Mouse (Mus musculus) heart, embryonic 15.5 days (tissue): ENCODE measurements around the gene Stk40. TPM values are rescaled to one million over a fixed set of nuclear protein-coding genes. Genes with fewer than 3 reads are reported as not detected.

Source experiments
- ATAC-seq: fragments of 200-750 bp; cut with Nextera tagmentation; replicated peaks from 2 replicates; pipeline ENCODE4 v1.8.0; 2017; ENCODE audit warnings: low read depth, moderate TSS enrichment; ENCODE audit not compliant: insufficient number of reproducible peaks, insufficient read depth, low FRiP score
- H3K27ac ChIP-seq: fragments of 300-500 bp; sonication (generic); 2 replicates; pipeline ENCODE4 v1.5.1; 2015; ENCODE audit warnings: mild to moderate bottlenecking, inconsistent platforms
- H3K27me3 ChIP-seq: fragments of 300-500 bp; sonication (generic); 2 replicates; pipeline ENCODE4 v1.6.1; 2015; ENCODE audit warnings: inconsistent platforms
- H3K36me3 ChIP-seq: fragments of 300-500 bp; sonication (generic); 2 replicates; pipeline ENCODE4 v1.6.1; 2015; ENCODE audit warnings: mild to moderate bottlenecking, inconsistent platforms
- H3K4me1 ChIP-seq: fragments of 300-500 bp; sonication (generic); replicated peaks from 2 replicates; pipeline ENCODE4 v1.6.1; 2015; ENCODE audit warnings: inconsistent platforms
- H3K4me2 ChIP-seq: fragments of 300-500 bp; sonication (generic); 2 replicates; pipeline ENCODE4 v1.6.1; 2015; ENCODE audit warnings: inconsistent platforms, mild to moderate bottlenecking, moderate library complexity
- H3K4me3 ChIP-seq: fragments of 300-500 bp; sonication (generic); 2 replicates; pipeline ENCODE4 v1.5.1; 2015; ENCODE audit warnings: mild to moderate bottlenecking, inconsistent platforms
- H3K9ac ChIP-seq: fragments of 300-500 bp; sonication (generic); 2 replicates; pipeline ENCODE4 v1.6.1; 2015; ENCODE audit warnings: mild to moderate bottlenecking, inconsistent platforms
- H3K9me3 ChIP-seq: fragments of 300-500 bp; sonication (generic); replicated peaks from 2 replicates; pipeline ENCODE4 v1.6.1; 2016; ENCODE audit warnings: inconsistent platforms
- WGBS: fragments of 180-500 bp; shearing (Covaris S2); methylation state at CpG from one replicate; pipeline ENCODE4 v1.1.7; 2015; ENCODE audit warnings: mixed read lengths; 5-methylcytosine and 5-hydroxymethylcytosine counted together
- polyA plus RNA-seq: library from polyadenylated mRNA; unstranded; fragments of >200 nt; fragmentation: Nextera tagmentation; extraction: Ambion mirVana; gene quantifications from 2 replicates; pipeline ENCODE4 v1.2.1, GENCODE M21; 2015

Stk40 gene
- polyA plus RNA-seq, 1 experiment from 2014 or later, result 20.6 TPM

GRCm38 (mm10) chr4:126148161-126148961 lies 44.6 kb downstream of the Stk40 start:
- peak overlapping the region; percentile 67 for H3K4me2 ChIP-seq
- peak overlapping the region; percentile 86 for H3K27ac ChIP-seq
- no peaks in the 10 kb centered on the region for H3K9me3 ChIP-seq
- WGBS, result 2% methylated on average over 63 of the region's 67 CpGs
- peak overlapping the region; percentile 70 for H3K9ac ChIP-seq
- H3K4me3 ChIP-seq, result peak overlapping the region; percentile 64
- 0 out of 2 replicates have a peak, but pooled peaks cover 5% of the 10 kb centered on the region for H3K27me3 ChIP-seq
- peak; percentile 79 for ATAC-seq
- H3K36me3 ChIP-seq, result no peaks in the 10 kb centered on the region
- H3K4me1 ChIP-seq, result peaks cover 56% of the 10 kb centered on the region

DNA sequence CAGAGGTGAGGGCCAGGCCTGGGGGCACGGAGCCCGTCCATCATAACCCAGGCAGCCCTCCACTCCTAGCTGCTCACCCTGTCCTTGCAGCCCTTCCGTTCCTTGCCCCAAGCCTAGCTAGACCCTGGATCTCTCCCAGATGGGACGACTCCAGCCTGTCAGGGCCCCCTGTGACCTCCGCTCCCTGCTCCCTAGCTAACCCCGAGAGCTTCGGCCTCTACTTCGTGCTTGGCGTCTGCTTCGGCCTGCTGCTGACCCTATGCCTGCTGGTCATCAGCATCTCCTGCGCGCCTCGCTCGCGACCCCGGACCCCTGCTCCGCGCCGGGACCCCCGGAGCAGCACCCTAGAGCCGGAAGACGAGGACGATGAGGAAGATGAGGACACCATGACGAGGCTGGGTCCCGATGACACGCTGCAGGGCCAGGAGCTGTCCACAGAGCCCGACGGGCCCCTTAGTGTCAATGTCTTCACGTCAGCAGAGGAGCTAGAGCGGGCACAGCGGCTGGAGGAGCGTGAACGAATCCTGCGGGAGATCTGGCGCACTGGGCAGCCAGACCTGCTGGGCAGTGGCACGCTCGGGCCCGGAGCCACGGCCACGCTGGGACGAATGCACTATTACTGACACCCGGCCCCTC lies 45.4 kb downstream of the Stk40 start:
- no peak for ATAC-seq
- peak overlapping the region; percentile 67 for H3K4me2 ChIP-seq
- H3K9me3 ChIP-seq, result no peaks in the 10 kb centered on the region
- H3K4me1 ChIP-seq, result peaks cover 56% of the 10 kb centered on the region
- peak overlapping the region; percentile 70 for H3K9ac ChIP-seq
- peak overlapping the region; percentile 64 for H3K4me3 ChIP-seq
- H3K36me3 ChIP-seq, result no peaks in the 10 kb centered on the region
- 18% methylated on average over 42 of the region's 42 CpGs for WGBS
- H3K27me3 ChIP-seq, result 0 out of 2 replicates have a peak, but pooled peaks cover 5% of the 10 kb centered on the region
- peak overlapping the region; percentile 86 for H3K27ac ChIP-seq

GRCm38 (mm10) chr4:126149798-126150197 lies 46.0 kb downstream of the Stk40 start:
- H3K4me3 ChIP-seq, result peak overlapping the region; percentile 64
- no peaks in the 10 kb centered on the region for H3K9me3 ChIP-seq
- H3K27me3 ChIP-seq, result 0 out of 2 replicates have a peak, but pooled peaks cover 5% of the 10 kb centered on the region
- WGBS, result 39% methylated on average over 10 of the region's 10 CpGs
- ATAC-seq, result no peak
- H3K4me2 ChIP-seq, result peak overlapping the region; percentile 67
- H3K4me1 ChIP-seq, result peaks cover 58% of the 10 kb centered on the region
- peak overlapping the region; percentile 86 for H3K27ac ChIP-seq
- no peak overlapping the region; the same call in 1 of the 2 replicates for H3K9ac ChIP-seq
- H3K36me3 ChIP-seq, result no peaks in the 10 kb centered on the region

- H3K4me2 ChIP-seq, result peak overlapping the region; percentile 67
- 0 out of 2 replicates have a peak, but pooled peaks cover 5% of the 10 kb centered on the region for H3K27me3 ChIP-seq
- peak; percentile 68 for ATAC-seq
- H3K4me1 ChIP-seq, result peaks cover 63% of the 10 kb centered on the region
- H3K27ac ChIP-seq, result peak overlapping the region; percentile 86
- H3K36me3 ChIP-seq, result no peaks in the 10 kb centered on the region
- H3K9ac ChIP-seq, result no peak overlapping the region
- H3K4me3 ChIP-seq, result peak overlapping the region; percentile 64
- no peaks in the 10 kb centered on the region for H3K9me3 ChIP-seq
- 32% methylated on average over 16 of the region's 16 CpGs for whole genome bisulfite sequencing
Measured at GRCm38 (mm10) chr4:126150297-126150948, 46.7 kb downstream of the Stk40 start.

- no peak overlapping the region for H3K9ac ChIP-seq
- ATAC-seq, result no peak
- peak overlapping the region; percentile 67; the same call in 1 of the 2 replicates for H3K4me2 ChIP-seq
- 0 out of 2 replicates have a peak, but pooled peaks cover 5% of the 10 kb centered on the region for H3K27me3 ChIP-seq
- peak overlapping the region; percentile 86 for H3K27ac ChIP-seq
- peaks cover 62% of the 10 kb centered on the region for H3K4me1 ChIP-seq
- H3K36me3 ChIP-seq, result no peaks in the 10 kb centered on the region
- H3K9me3 ChIP-seq, result no peaks in the 10 kb centered on the region
- H3K4me3 ChIP-seq, result 0 out of 2 replicates have a peak overlapping the region, but pooled peaks have one; percentile 64
- 56% methylated on average over 6 of the region's 6 CpGs for WGBS
Measured at GRCm38 (mm10) chr4:126150949-126151320, 47.2 kb downstream of the Stk40 start.

DNA sequence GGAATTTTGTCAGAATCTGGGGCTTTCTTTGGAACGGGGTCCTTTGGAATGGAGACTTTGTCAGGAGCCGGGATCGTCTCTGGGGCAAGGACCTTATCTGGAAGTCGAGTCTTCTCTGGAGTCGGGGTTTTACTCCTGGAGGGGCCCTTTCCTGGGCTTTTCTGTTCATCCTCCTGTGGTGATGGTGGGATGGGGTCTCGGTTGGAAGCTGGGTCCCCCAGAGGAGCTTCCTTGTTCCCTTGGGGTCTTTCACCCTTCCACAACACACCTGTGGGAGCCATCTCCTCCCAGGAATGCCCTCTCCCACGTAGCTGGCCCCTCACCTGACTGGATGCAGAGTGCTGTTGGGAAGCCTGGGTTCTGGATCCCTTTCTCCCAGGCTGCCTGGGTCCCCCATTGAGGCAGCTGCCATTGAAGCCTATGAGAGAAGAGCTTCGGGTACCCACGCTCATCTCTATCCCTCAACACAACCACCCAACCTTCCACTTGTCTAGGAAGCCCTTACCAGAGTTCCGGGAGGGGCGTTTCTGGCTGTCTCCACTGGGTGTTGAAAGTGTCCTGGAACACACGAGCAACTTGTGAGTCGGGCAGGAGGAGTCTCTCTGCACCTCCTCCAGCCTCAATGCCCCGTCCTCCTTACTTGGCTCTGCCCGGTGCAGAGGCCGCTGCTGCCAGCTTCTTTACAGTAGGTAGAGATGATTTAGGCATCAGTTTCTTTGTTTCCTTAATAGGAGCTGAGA lies 48.1 kb downstream of the Stk40 start:
- Histone ChIP-seq H3K27me3 (0 out of 2 replicates have a peak, but pooled peaks cover 5% of the 10 kb centered on the region), H3K9ac (no peak overlapping the region), H3K4me2 (no peak overlapping the region), H3K9me3 (no peaks in the 10 kb centered on the region), H3K4me3 (no peak overlapping the region), H3K4me1 (peaks cover 61% of the 10 kb centered on the region), H3K27ac (no peak overlapping the region), H3K36me3 (no peaks in the 10 kb centered on the region)
- no peak for ATAC-seq
- 72% methylated on average over 16 of the region's 16 CpGs for WGBS

GRCm38 (mm10) chr4:126152864-126153263 lies 49.1 kb downstream of the Stk40 start:
- no peak overlapping the region for H3K4me2 ChIP-seq
- 0 out of 2 replicates have a peak, but pooled peaks cover 5% of the 10 kb centered on the region for H3K27me3 ChIP-seq
- no peaks in the 10 kb centered on the region for H3K36me3 ChIP-seq
- no peak overlapping the region for H3K9ac ChIP-seq
- no peak for ATAC-seq
- no peak overlapping the region for H3K4me3 ChIP-seq
- WGBS, result 52% methylated on average over 14 of the region's 14 CpGs
- no peaks in the 10 kb centered on the region for H3K9me3 ChIP-seq
- peaks cover 52% of the 10 kb centered on the region for H3K4me1 ChIP-seq
- no peak overlapping the region for H3K27ac ChIP-seq

DNA sequence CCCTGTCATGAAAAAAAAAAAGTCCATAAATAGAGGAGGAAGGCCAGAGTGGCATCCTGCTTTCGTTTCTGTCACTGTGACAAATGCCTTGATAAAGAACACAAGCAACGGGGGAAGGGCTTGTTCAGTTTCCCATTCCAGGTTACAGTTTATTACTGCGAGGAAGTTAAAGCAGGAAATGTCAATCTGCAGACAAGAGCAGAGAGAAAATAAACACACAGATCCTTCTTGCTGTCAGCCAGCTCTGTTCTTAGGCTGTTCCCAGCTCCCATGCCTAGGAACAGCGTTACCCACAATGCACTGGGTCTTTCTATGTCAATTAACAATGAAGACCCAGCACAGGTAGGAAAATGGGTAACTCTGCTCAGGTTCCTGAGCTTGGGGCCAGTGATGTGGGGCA lies 51.4 kb downstream of the Stk40 start:
- Histone ChIP-seq H3K27ac (peak overlapping the region; percentile 74), H3K9ac (no peak overlapping the region), H3K4me2 (no peak overlapping the region), H3K4me3 (no peak overlapping the region), H3K4me1 (peaks cover 32% of the 10 kb centered on the region), H3K27me3 (0 out of 2 replicates have a peak, but pooled peaks cover 5% of the 10 kb centered on the region), H3K9me3 (no peaks in the 10 kb centered on the region), H3K36me3 (no peaks in the 10 kb centered on the region)
- ATAC-seq, result no peak
- 28% methylated on average over 4 of the region's 4 CpGs for WGBS

GRCm38 (mm10) chr4:126155869-126156268 lies 52.1 kb downstream of the Stk40 start:
- Histone ChIP-seq H3K4me1 (peaks cover 26% of the 10 kb centered on the region), H3K9ac (no peak overlapping the region), H3K4me2 (no peak overlapping the region), H3K9me3 (no peaks in the 10 kb centered on the region), H3K4me3 (no peak overlapping the region), H3K27ac (peak overlapping the region; percentile 74), H3K27me3 (0 out of 2 replicates have a peak, but pooled peaks cover 5% of the 10 kb centered on the region), H3K36me3 (no peaks in the 10 kb centered on the region)
- no peak for ATAC-seq
- 39% methylated on average over 2 of the region's 2 CpGs for WGBS

- H3K27ac ChIP-seq, result no peak overlapping the region
- H3K36me3 ChIP-seq, result no peaks in the 10 kb centered on the region
- H3K9me3 ChIP-seq, result no peaks in the 10 kb centered on the region
- no peak for ATAC-seq
- 56% methylated on average over 5 of the region's 5 CpGs for WGBS
- H3K4me3 ChIP-seq, result no peak overlapping the region
- 0 out of 2 replicates have a peak, but pooled peaks cover 5% of the 10 kb centered on the region for H3K27me3 ChIP-seq
- no peak overlapping the region for H3K4me2 ChIP-seq
- no peak overlapping the region for H3K9ac ChIP-seq
- H3K4me1 ChIP-seq, result peaks cover 19% of the 10 kb centered on the region
Measured at GRCm38 (mm10) chr4:126156617-126157016, 52.9 kb downstream of the Stk40 start.
